Mouse (Mus musculus): ENCODE results near the gene Fam149b. TPM values are rescaled to one million over a fixed set of nuclear protein-coding genes. Genes with fewer than 3 reads are reported as not detected.
"Not testable (repeated sequence)": the region's sequence is repeated elsewhere in the genome, so short reads cannot be mapped to it uniquely, and the experiment has no call there.

The Fam149b gene
- polyA plus RNA-seq (2012; fragmentation: generic; extraction: Trizol): 11.5 TPM

DNA sequence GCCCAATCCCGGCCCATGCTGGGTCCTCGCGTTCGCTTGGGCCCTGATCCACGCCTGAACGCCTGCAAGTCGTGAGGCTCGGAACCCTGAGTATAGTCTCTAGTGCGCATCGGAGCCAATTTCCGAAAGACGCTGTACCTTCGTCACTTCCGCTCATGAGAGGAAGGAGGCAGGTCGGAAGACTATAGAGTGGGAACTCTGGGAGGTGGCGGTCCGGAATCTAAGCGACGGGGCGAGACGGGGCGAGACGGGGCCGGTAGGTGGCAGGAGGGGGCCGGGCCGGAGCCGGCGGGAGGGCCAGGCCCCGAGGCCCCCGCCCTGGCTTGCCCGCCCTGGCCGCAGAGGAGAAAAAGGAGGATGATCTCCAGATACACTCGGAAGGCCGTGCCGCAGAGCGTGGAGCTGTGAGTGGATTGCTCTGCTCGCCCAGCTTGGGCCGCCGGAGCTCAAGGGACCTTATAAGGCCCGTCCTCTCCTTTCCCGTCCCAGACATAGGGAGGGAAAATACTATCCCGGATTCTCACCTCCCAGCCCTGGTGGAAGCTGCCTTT is at the start of gene Fam149b, which contains the start of gene Ecd:
Gene Fam149b, plus strand, starts transcription at position 172 of the 551 bp plus-strand sequence.
Gene Ecd, minus strand, starts transcription at position 131 of the 551 bp plus-strand sequence.
- Histone ChIP-seq H3K4me2 (ENCODE audit: low read depth) (peak within 1 kb of the TSS; percentile 99), H3K36me3 (ENCODE audit: control insufficient read depth, insufficient read depth) (peaks cover 5% of the 10 kb centered on the region), H3K79me2 (ENCODE audit: control insufficient read depth, insufficient read depth) (peaks cover 25% of the 10 kb centered on the region), H3ac (ENCODE audit: control insufficient read depth, insufficient read length) (peak within 1 kb of the TSS; percentile 49), H3K4me3 (peak within 1 kb of the TSS; percentile 74), H3K27me3 (ENCODE audit: control insufficient read depth, insufficient read depth, insufficient read length) (no peaks in the 10 kb centered on the region)
- peak; percentile 85 for TF ChIP-seq MAX (IDR thresholded peaks at IDR 0.05; ENCODE audit: low read depth)
- no peak for TF ChIP-seq MYOD1 (IDR thresholded peaks at IDR 0.05; ENCODE audit: control insufficient read depth in 1 of 3, insufficient read length in 2 of 3, low read depth in 2 of 3)
- peak; percentile 59 for TF ChIP-seq POLR2AphosphoS2 (IDR thresholded peaks at IDR 0.05; ENCODE audit: insufficient read length, low read depth)
- peak; percentile 46 for TF ChIP-seq E2F4 (IDR thresholded peaks at IDR 0.05; ENCODE audit: insufficient read depth)
- no peak for TF ChIP-seq SRF (IDR thresholded peaks at IDR 0.05; ENCODE audit: control insufficient read depth, insufficient read length, low read depth)
- TF ChIP-seq POLR2A (IDR thresholded peaks at IDR 0.05; ENCODE audit: insufficient read length, low read depth): peak; percentile 72
- TF ChIP-seq TCF12 (IDR thresholded peaks at IDR 0.05; ENCODE audit: insufficient read depth, poor library complexity, severe bottlenecking): no peak
- TF ChIP-seq MYOG (IDR thresholded peaks at IDR 0.05; ENCODE audit: control insufficient read depth in 1 of 3, insufficient read depth in 1 of 3, insufficient read length in 2 of 3, low read depth in 2 of 3): peak in 1 of 3 experiments; percentile 23
- no peak for TF ChIP-seq TCF3 (IDR thresholded peaks at IDR 0.05; ENCODE audit: insufficient read length, low read depth)
- no peak for TF ChIP-seq CEBPB (IDR thresholded peaks at IDR 0.05; ENCODE audit: insufficient read depth, poor library complexity, severe bottlenecking)
- TF ChIP-seq REST (IDR thresholded peaks at IDR 0.05; ENCODE audit: insufficient read depth, insufficient read length): peak; percentile 1

DNA sequence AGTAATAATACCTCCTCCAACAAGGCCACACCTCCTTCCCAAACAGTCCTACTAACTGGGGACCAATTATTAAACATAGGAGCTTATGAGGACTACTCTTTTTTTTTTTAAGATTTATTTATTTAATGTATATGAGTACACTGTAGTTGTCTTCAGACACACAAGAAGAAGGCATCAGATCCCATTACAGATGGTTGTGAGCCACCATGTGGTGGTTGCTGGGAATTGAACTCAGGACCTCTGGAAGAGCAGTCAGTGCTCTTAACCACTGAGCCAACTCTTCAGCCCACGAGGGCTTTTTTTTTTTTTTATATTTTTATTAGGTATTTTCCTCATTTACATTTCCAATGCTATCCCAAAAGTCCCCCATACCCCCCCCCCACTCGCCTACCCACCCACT is 42.9 kb upstream of the Fam149b start:
- H3ac ChIP-seq (ENCODE audit: control insufficient read depth, insufficient read length); H3K4me2 ChIP-seq (ENCODE audit: low read depth): not testable (repeated sequence)

DNA sequence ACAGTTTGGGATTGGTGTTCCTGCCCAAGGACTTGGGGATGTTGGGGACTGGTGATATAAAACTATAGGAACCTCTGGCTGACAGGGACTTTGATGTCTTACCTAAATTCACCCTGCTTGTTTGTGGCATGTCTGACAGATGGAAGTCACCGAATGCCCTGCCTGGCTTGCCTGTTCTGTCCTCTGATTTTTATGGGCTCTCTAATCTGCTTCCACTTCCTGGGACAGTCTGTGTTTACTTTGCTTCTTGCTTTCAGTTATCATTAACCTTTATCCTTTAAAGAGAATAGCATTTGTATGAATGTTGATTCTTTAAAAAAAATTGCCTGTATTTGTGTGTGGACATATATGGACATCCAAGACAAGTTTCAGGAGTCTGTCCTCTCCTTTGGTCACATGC is 32.8 kb upstream of the Fam149b start:
- Histone ChIP-seq H3K4me2 (ENCODE audit: low read depth) (no peak overlapping the region), H3K79me2 (ENCODE audit: control insufficient read depth, insufficient read depth) (no peaks in the 10 kb centered on the region), H3K27me3 (ENCODE audit: control insufficient read depth, insufficient read depth, insufficient read length) (no peaks in the 10 kb centered on the region), H3K4me3 (no peak overlapping the region), H3K36me3 (ENCODE audit: control insufficient read depth, insufficient read depth) (peaks cover 5% of the 10 kb centered on the region), H3ac (ENCODE audit: control insufficient read depth, insufficient read length) (no peak overlapping the region)
- TF ChIP-seq TCF12 (IDR thresholded peaks at IDR 0.05; ENCODE audit: insufficient read depth, poor library complexity, severe bottlenecking): no peak
- TF ChIP-seq POLR2AphosphoS2 (IDR thresholded peaks at IDR 0.05; ENCODE audit: insufficient read length, low read depth): no peak

More for the DNA sequence above, 42.9 kb upstream of the Fam149b start:
- H3K27me3 ChIP-seq (ENCODE audit: control insufficient read depth, insufficient read depth, insufficient read length); H3K79me2 ChIP-seq (ENCODE audit: control insufficient read depth, insufficient read depth); H3K4me3 ChIP-seq; H3K36me3 ChIP-seq (ENCODE audit: control insufficient read depth, insufficient read depth): not testable (repeated sequence)

DNA sequence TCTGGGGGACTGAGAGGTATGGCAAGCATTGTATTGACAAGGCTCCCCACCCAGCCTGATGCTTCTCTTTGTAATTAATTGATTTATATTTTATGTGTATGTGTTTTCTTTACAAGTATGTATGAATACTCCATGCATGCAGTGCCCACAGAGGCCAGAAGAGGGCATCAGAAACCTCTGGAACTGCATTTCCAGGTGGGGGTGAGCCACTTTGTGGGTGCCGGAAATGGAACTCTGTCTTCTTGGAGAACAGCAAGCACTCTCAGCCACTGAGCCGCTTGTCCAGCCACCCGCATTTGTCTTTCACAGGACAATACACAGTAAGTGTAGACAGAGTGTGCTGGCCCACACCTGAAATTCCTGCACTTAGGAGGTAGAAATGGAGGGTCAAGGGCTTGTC is 28.5 kb upstream of the Fam149b start:
- H3K4me3 ChIP-seq: no peak overlapping the region
- H3ac ChIP-seq (ENCODE audit: control insufficient read depth, insufficient read length): no peak overlapping the region
- peaks cover 7% of the 10 kb centered on the region for H3K36me3 ChIP-seq (ENCODE audit: control insufficient read depth, insufficient read depth)
- H3K27me3 ChIP-seq (ENCODE audit: control insufficient read depth, insufficient read depth, insufficient read length): no peaks in the 10 kb centered on the region
- no peaks in the 10 kb centered on the region for H3K79me2 ChIP-seq (ENCODE audit: control insufficient read depth, insufficient read depth)
- no peak for TF ChIP-seq CEBPB (IDR thresholded peaks at IDR 0.05; ENCODE audit: insufficient read depth, poor library complexity, severe bottlenecking)
- TF ChIP-seq POLR2AphosphoS2 (IDR thresholded peaks at IDR 0.05; ENCODE audit: insufficient read length, low read depth): no peak
- no peak for TF ChIP-seq USF1 (IDR thresholded peaks at IDR 0.05; ENCODE audit: low read depth)
- no peak for TF ChIP-seq MYOG (IDR thresholded peaks at IDR 0.05; ENCODE audit: control insufficient read depth in 1 of 3, insufficient read depth in 1 of 3, insufficient read length in 2 of 3, low read depth in 2 of 3)
- TF ChIP-seq SRF (IDR thresholded peaks at IDR 0.05; ENCODE audit: control insufficient read depth, insufficient read length, low read depth): no peak
- no peak for TF ChIP-seq MYOD1 (IDR thresholded peaks at IDR 0.05; ENCODE audit: control insufficient read depth in 1 of 3, insufficient read length in 2 of 3, low read depth in 2 of 3)
- no peak for TF ChIP-seq POLR2A (IDR thresholded peaks at IDR 0.05; ENCODE audit: insufficient read length, low read depth)
- no peak for TF ChIP-seq TCF3 (IDR thresholded peaks at IDR 0.05; ENCODE audit: insufficient read length, low read depth)
- TF ChIP-seq E2F4 (IDR thresholded peaks at IDR 0.05; ENCODE audit: insufficient read depth): no peak
- no peak overlapping the region for H3K4me2 ChIP-seq (ENCODE audit: low read depth)

DNA sequence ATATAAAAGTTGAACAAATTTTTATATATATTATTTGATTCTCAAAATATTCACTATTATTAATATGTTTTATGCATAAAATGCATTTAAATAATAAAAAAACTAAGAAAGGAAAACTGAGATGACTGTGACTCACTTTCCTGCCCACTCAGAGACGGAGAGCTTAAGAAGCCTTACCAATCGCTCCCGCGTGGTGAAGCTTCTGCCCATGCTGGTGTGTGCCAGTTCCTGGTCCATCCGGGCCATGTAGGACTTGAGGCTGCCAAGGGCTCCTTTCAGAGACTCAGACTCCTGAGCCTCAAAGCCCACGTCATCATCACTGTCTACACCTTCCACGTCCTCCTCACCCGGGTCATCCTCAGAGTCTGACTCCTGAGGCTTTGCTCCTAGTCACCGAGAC is 23.8 kb upstream of the Fam149b start:
- H3K27me3 ChIP-seq (ENCODE audit: control insufficient read depth, insufficient read depth, insufficient read length): no peaks in the 10 kb centered on the region
- no peak for TF ChIP-seq CEBPB (IDR thresholded peaks at IDR 0.05; ENCODE audit: insufficient read depth, poor library complexity, severe bottlenecking)
- no peak for TF ChIP-seq SRF (IDR thresholded peaks at IDR 0.05; ENCODE audit: control insufficient read depth, insufficient read length, low read depth)
- TF ChIP-seq REST (IDR thresholded peaks at IDR 0.05; ENCODE audit: insufficient read depth, insufficient read length): no peak
- no peak for TF ChIP-seq TCF3 (IDR thresholded peaks at IDR 0.05; ENCODE audit: insufficient read length, low read depth)
- TF ChIP-seq MYOG (IDR thresholded peaks at IDR 0.05; ENCODE audit: control insufficient read depth in 1 of 3, insufficient read depth in 1 of 3, insufficient read length in 2 of 3, low read depth in 2 of 3): no peak
- no peak for TF ChIP-seq TCF12 (IDR thresholded peaks at IDR 0.05; ENCODE audit: insufficient read depth, poor library complexity, severe bottlenecking)
- TF ChIP-seq POLR2AphosphoS2 (IDR thresholded peaks at IDR 0.05; ENCODE audit: insufficient read length, low read depth): no peak
- TF ChIP-seq MYOD1 (IDR thresholded peaks at IDR 0.05; ENCODE audit: control insufficient read depth in 1 of 3, insufficient read length in 2 of 3, low read depth in 2 of 3): no peak
- TF ChIP-seq E2F4 (IDR thresholded peaks at IDR 0.05; ENCODE audit: insufficient read depth): no peak

More for the DNA sequence above, 23.8 kb upstream of the Fam149b start:
- Histone ChIP-seq H3K36me3 (ENCODE audit: control insufficient read depth, insufficient read depth) (peaks cover 28% of the 10 kb centered on the region), H3ac (ENCODE audit: control insufficient read depth, insufficient read length) (no peak overlapping the region), H3K4me3 (no peak overlapping the region), H3K4me2 (ENCODE audit: low read depth) (no peak overlapping the region), H3K79me2 (ENCODE audit: control insufficient read depth, insufficient read depth) (no peaks in the 10 kb centered on the region)
